Mouse (Mus musculus) liver, embryonic 14.5 days (tissue): Measurements from ENCODE around the gene Itga6.

ENCODE experiments used
- CTCF ChIP-seq: IDR thresholded peaks from 2 replicates; pipeline ENCODE4 v1.5.1; 2016; ENCODE audit warnings: antibody characterized with exemption, low read depth, control low read depth
- EP300 ChIP-seq: IDR thresholded peaks from 2 replicates; pipeline ENCODE4 v1.6.1; 2016; ENCODE audit warnings: antibody characterized with exemption, low read depth

- TF ChIP-seq EP300 (no peak), CTCF (no peak)
Measured at GRCm38 (mm10) chr2:71771762-71772161, 26.3 kb downstream of the Itga6 start.
